Mouse (Mus musculus) midbrain, embryonic 16.5 days (tissue): ENCODE data around the gene Dcakd. TPM values are rescaled to one million over a fixed set of nuclear protein-coding genes. Genes with fewer than 3 reads are reported as not detected.

Experiments used
- ATAC-seq: fragments of 200-750 bp; cut with Nextera tagmentation; 2 replicates; pipeline ENCODE4 v1.8.0; 2017; ENCODE audit warnings: moderate TSS enrichment
- H3K27ac ChIP-seq: fragments of 300-500 bp; sonication (generic); 2 replicates; pipeline ENCODE4 v1.5.1; 2014; ENCODE audit warnings: mild to moderate bottlenecking, low read length, mixed read lengths
- H3K27me3 ChIP-seq: fragments of 300-500 bp; sonication (generic); 2 replicates; pipeline ENCODE4 v1.6.1; 2014; ENCODE audit warnings: low read depth, low read length, mixed read lengths; ENCODE audit not compliant: control insufficient read depth, insufficient read depth
- H3K36me3 ChIP-seq: fragments of 300-500 bp; sonication (generic); 2 replicates; pipeline ENCODE4 v1.6.1; 2014; ENCODE audit warnings: mild to moderate bottlenecking, low read length, moderate library complexity, mixed read lengths; ENCODE audit not compliant: control insufficient read depth, insufficient read depth
- H3K4me1 ChIP-seq: fragments of 300-500 bp; sonication (generic); 2 replicates; pipeline ENCODE4 v1.6.1; 2014; ENCODE audit warnings: mild to moderate bottlenecking, low read length, mixed read lengths; ENCODE audit not compliant: control insufficient read depth, insufficient read depth
- H3K4me2 ChIP-seq: fragments of 300-500 bp; sonication (generic); 2 replicates; pipeline ENCODE4 v1.6.1; 2014; ENCODE audit warnings: mild to moderate bottlenecking, low read length, mixed read lengths
- H3K4me3 ChIP-seq: fragments of 300-500 bp; sonication (generic); 2 replicates; pipeline ENCODE4 v1.5.1; 2014; ENCODE audit warnings: low read depth, mild to moderate bottlenecking, low read length, moderate library complexity, mixed read lengths
- H3K9ac ChIP-seq: fragments of 300-500 bp; sonication (generic); 2 replicates; pipeline ENCODE4 v1.6.1; 2014; ENCODE audit warnings: low read depth, low read length, mixed read lengths
- H3K9me3 ChIP-seq: fragments of 300-500 bp; sonication (generic); replicated peaks from 2 replicates; pipeline ENCODE4 v1.6.1; 2014; ENCODE audit warnings: mild to moderate bottlenecking, low read length, mixed read lengths; ENCODE audit not compliant: control insufficient read depth, poor library complexity, severe bottlenecking
- WGBS: fragments of 180-500 bp; shearing (Covaris S2); extraction: QIAGEN DNeasy Blood & Tissue Kit; methylation state at CpG from one replicate; pipeline ENCODE4 v1.1.7; 2014; 5-methylcytosine and 5-hydroxymethylcytosine counted together
- polyA plus RNA-seq: library from polyadenylated mRNA; unstranded; fragments of >200 nt; fragmentation: Nextera tagmentation; extraction: Ambion mirVana; gene quantifications from 2 replicates; pipeline ENCODE4 v1.2.1, GENCODE M21; 2015

Gene Dcakd
- polyA plus RNA-seq, 1 experiment from 2014 or later = 174 TPM

DNA sequence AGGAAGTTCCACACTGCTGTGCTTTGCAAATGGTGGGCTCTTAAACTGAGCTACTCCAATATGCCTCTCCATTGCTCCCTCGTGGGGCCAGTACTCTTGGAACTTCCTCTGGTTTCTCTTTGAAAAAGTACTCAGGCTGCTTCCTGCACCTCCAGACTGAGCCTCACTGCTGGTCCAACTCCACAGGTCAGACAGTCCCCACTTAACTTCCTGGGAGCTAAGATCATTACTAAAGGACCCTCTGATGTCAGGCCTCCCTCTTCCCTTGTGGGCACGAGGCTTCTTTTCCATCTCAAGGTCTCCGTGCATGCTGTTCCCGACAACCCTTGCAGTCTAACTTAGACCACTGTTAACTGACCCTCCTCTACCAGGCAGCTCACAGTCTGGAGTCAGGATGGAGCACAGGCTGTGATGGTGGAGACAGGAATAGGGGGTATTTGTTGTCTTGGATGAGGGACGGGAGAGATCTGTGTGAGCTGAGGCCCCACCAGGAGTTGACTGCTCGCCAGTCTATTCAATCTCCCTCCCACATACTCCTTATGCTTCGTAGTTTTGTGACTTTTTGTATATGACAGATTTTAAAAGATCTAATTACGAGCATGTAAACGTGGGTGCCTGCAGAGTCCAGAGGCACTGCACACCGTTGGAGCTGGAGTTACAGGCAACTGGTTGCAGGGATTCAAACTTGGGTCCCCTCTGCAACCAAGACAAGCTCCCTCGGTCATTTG lies 22.7 kb downstream of the Dcakd start:
- Histone ChIP-seq H3K9me3 (no peaks in the 10 kb centered on the region), H3K9ac (no peak overlapping the region), H3K36me3 (no peaks in the 10 kb centered on the region), H3K27ac (no peak overlapping the region), H3K4me2 (no peak overlapping the region), H3K4me1 (peaks cover 12% of the 10 kb centered on the region), H3K27me3 (no peaks in the 10 kb centered on the region), H3K4me3 (no peak overlapping the region)
- no peak for ATAC-seq
- 87% methylated on average over 11 of the region's 11 CpGs for WGBS

DNA sequence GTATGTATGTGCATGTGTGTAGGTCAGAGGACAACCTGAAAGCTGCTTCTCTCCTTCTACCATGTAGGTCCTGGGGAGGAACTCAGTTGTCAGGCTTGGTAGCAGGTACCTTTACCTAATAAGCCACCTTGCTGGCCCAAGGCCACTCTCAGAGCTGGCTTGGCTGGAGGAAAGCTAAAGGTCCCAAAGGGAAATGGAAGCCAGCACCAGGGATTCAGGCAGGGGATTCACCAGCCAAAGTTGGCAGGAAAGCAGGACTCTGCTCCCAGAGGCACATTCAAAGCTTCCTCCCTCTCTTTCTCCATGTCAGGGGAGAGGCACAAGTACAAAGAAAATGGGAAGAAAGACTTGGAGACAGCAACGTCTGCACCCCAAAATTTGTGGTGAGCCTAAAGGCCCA lies 23.3 kb downstream of the Dcakd start:
- WGBS = 89% methylated on average over 1 of the region's 1 CpGs
- no peaks in the 10 kb centered on the region for H3K36me3 ChIP-seq
- no peak for ATAC-seq

DNA sequence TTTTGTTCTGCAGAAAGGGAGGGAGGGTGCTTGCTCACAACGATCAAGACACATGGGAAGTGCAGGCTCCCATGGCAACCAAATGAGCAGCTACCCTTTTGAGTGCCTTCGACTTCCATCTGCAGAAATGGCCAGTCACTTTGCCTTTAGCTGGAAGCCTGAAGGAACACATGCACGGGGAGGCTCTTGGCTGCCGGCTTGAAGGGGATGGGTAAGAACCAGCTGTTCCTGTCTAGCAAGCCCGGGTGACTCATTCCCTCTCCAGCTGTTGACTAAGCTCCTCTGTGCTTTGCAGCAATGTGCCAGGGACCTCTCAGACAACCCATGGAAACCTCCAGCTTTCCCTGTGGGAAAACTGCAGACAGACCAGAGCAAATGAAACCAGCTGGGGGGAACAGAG lies 24.9 kb downstream of the Dcakd start:
- ATAC-seq = no peak
- no peak overlapping the region for H3K9ac ChIP-seq
- H3K4me1 ChIP-seq = peaks cover 23% of the 10 kb centered on the region
- no peak overlapping the region for H3K4me2 ChIP-seq
- no peaks in the 10 kb centered on the region for H3K27me3 ChIP-seq
- 44% methylated on average over 5 of the region's 5 CpGs for WGBS
- H3K4me3 ChIP-seq = no peak overlapping the region
- H3K27ac ChIP-seq = no peak overlapping the region
- no peaks in the 10 kb centered on the region for H3K9me3 ChIP-seq
- peaks cover 8% of the 10 kb centered on the region for H3K36me3 ChIP-seq

More for the DNA sequence above, 23.3 kb downstream of the Dcakd start:
- H3K27me3 ChIP-seq = no peaks in the 10 kb centered on the region
- no peak overlapping the region for H3K4me2 ChIP-seq
- no peak overlapping the region for H3K27ac ChIP-seq
- peaks cover 16% of the 10 kb centered on the region for H3K4me1 ChIP-seq
- no peak overlapping the region for H3K4me3 ChIP-seq
- no peaks in the 10 kb centered on the region for H3K9me3 ChIP-seq
- no peak overlapping the region for H3K9ac ChIP-seq

DNA sequence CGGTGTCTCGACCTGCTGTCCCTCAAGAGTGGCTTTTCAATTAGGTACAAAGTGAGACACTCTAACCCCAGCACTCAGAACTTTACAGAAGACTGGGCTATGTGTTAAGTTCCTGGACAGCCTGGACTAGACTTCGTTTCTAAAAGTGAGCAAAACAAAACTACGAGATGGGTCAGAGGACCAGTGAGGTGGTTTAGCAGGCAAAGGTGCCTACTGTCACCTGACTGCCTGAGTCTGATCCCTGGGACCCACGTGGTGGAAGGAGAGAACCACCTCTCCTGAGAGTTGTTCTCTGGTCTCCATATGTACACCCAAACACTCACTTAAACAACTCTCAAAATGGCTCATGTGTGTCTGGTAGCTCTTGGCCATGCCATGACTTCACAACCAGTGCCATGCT lies 27.1 kb downstream of the Dcakd start:
- Histone ChIP-seq H3K27ac (no peak overlapping the region), H3K9me3 (no peaks in the 10 kb centered on the region), H3K36me3 (peaks cover 16% of the 10 kb centered on the region), H3K9ac (no peak overlapping the region), H3K27me3 (no peaks in the 10 kb centered on the region), H3K4me1 (peaks cover 20% of the 10 kb centered on the region), H3K4me3 (no peak overlapping the region), H3K4me2 (no peak overlapping the region)
- WGBS = 79% methylated on average over 5 of the region's 5 CpGs
- ATAC-seq = no peak

DNA sequence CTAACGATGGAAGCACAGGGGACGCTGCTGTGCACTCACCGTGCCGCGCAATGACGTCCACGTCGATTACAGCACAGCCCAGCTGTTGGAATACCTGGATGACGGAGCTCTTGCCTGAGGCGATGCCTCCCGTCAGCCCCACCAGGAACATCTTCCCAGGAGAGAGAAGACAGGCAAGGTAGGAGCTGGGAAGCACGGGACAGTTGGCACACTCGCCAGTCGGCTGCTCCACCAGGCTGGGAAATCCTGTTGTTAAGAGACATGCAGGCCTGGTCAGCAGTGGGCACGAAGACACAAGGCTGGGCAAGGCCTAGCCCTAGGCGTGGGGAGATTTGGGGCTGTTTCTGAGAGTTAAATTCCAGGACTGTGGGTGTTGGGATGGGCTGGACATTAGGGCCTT lies 28.0 kb downstream of the Dcakd start:
- H3K9me3 ChIP-seq = no peaks in the 10 kb centered on the region
- no peaks in the 10 kb centered on the region for H3K27me3 ChIP-seq
- WGBS = 83% methylated on average over 16 of the region's 16 CpGs
- H3K9ac ChIP-seq = 0 out of 2 replicates have a peak overlapping the region, but pooled peaks have one; percentile 21
- H3K4me1 ChIP-seq = peaks cover 20% of the 10 kb centered on the region
- no peak overlapping the region for H3K27ac ChIP-seq
- peaks cover 25% of the 10 kb centered on the region for H3K36me3 ChIP-seq
- H3K4me2 ChIP-seq = no peak overlapping the region
- no peak overlapping the region for H3K4me3 ChIP-seq
- ATAC-seq = no peak

DNA sequence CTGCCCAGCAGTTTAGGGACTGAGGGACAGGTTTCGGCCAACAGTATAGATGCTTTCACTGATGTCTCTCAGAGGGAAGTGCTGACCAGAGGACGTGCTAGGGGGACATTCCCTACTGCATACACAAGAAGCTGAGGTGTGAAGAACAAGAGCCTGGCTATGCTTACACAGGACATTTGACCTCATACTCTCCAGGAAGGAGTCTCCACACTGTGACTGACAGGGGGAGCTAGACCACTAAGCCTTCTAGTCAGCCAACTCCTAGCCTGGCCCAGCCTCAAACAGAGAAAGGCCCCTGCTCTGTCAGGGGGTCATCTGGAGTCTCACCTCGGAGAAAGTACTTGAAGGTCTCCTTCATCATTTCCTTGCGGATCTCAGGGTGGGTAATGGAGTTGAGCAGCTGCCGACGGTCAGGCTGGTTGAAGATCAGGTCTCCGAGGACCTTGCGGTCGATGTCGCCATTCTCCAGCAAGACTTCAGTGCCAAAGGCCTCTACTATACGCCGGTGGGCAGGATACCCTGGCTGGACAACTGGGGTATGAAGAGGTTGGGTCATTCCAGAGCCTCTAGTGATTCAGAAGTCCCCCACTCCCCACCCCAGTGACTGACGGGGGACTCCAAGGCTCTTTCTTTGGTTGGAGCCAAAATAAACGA lies 28.7 kb downstream of the Dcakd start:
- 85% methylated on average over 14 of the region's 14 CpGs for WGBS

DNA sequence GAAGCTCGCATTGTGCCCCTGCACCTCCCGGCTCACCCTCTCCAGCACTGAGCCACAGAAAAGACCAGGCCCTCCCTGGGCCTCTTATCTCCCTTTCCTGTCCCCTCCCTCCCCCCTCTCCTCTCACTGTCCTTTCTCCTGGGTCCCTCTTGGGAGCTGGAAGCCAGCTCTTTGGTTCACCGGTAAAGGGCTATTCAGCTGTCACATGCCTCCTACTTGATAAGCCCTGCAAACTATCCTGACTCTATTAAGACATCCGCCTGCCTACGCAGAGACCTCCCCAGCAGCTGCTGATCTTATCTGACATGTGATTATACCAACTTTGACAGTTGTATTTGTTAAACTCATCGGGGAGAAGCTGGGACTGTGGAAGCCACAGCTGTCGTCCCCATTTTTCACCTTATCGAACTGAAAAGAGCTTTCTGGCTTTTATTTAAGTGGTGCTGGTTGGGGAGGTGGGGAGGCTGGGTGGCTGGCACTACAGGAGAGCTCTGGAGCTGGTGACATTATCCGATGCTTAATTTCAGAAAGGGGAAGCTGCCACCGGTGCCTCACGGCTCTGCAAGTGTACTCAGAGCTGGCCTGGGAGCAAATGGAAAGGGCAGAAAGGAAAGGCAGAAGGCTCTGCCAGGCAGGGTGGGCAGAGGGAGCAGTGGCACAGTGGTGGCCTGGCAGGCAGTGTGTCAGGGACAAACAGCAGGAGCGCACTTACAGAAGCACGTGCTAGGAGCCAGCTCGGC lies 29.4 kb downstream of the Dcakd start:
- peaks cover 20% of the 10 kb centered on the region for H3K4me1 ChIP-seq
- no peak overlapping the region for H3K4me2 ChIP-seq
- no peak overlapping the region for H3K4me3 ChIP-seq
- peak; percentile 62 for ATAC-seq
- no peak overlapping the region for H3K9ac ChIP-seq
- H3K27ac ChIP-seq = peak overlapping the region; percentile 40
- no peaks in the 10 kb centered on the region for H3K9me3 ChIP-seq
- 47% methylated on average over 14 of the region's 14 CpGs for WGBS
- H3K36me3 ChIP-seq = peaks cover 37% of the 10 kb centered on the region
- no peaks in the 10 kb centered on the region for H3K27me3 ChIP-seq

More for the DNA sequence above, 28.7 kb downstream of the Dcakd start:
- Histone ChIP-seq H3K9me3 (no peaks in the 10 kb centered on the region), H3K4me1 (peaks cover 20% of the 10 kb centered on the region), H3K36me3 (peaks cover 32% of the 10 kb centered on the region), H3K27me3 (no peaks in the 10 kb centered on the region), H3K9ac (no peak overlapping the region), H3K4me2 (no peak overlapping the region), H3K4me3 (no peak overlapping the region), H3K27ac (peak overlapping the region; percentile 40)
- ATAC-seq = no peak

DNA sequence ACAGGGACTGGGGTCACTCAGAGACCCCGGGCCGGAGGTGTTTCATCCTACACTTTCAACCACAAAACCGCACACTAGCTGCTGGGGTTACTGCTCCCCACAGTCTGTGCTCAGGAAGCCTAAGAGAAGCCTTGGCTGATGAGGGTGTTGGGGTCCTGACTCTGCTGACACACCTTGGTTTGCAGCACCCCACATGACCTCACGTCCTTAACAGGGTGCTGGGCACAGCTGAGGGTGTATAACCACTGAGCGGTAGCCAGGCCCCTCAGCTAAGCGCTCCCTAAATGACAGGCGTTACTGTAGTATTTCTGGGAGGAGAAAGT lies 29.9 kb downstream of the Dcakd start:
- H3K36me3 ChIP-seq = peaks cover 37% of the 10 kb centered on the region
- WGBS = 82% methylated on average over 7 of the region's 7 CpGs
- H3K27me3 ChIP-seq = no peaks in the 10 kb centered on the region
- no peak overlapping the region for H3K4me2 ChIP-seq
- H3K4me1 ChIP-seq = peaks cover 16% of the 10 kb centered on the region; the same call in 1 of the 2 replicates
- no peaks in the 10 kb centered on the region for H3K9me3 ChIP-seq
- no peak for ATAC-seq
- H3K4me3 ChIP-seq = no peak overlapping the region
- peak overlapping the region; percentile 9; the same call in 1 of the 2 replicates for H3K27ac ChIP-seq
- no peak overlapping the region for H3K9ac ChIP-seq
